Mouse (Mus musculus) G1E (cell line): ENCODE measurements around the gene BC048562. TPM values are rescaled to one million over a fixed set of nuclear protein-coding genes. Genes with fewer than 3 reads are reported as not detected.

Experiments
- ATAC-seq: 2 replicates; pipeline ENCODE4 v1.8.0; 2016; ENCODE audit warnings: mild to moderate bottlenecking; ENCODE audit not compliant: insufficient number of reproducible peaks, poor library complexity, low FRiP score, severe bottlenecking; ENCODE audit errors: extremely low read depth
- DNase-seq: peaks from one replicate; pipeline ENCODE4 v3.0.0; 2012; ENCODE audit warnings: low spot score
- H3K27me3 ChIP-seq: 2 replicates; pipeline ENCODE4 v1.6.1; 2012; ENCODE audit warnings: mild to moderate bottlenecking, low read length, inconsistent platforms; ENCODE audit not compliant: insufficient read depth
- H3K36me3 ChIP-seq: replicated peaks from 2 replicates; pipeline ENCODE3; 2012; ENCODE audit warnings: mild to moderate bottlenecking, inconsistent platforms
- H3K4me1 ChIP-seq: 2 replicates; pipeline ENCODE4 v1.6.1; 2012; ENCODE audit warnings: low read depth, low read length, inconsistent platforms, mixed read lengths; ENCODE audit not compliant: insufficient read depth
- H3K4me3 ChIP-seq: 2 replicates; pipeline ENCODE4 v1.5.1; 2012; ENCODE audit warnings: low read depth, mild to moderate bottlenecking, inconsistent platforms, low read length, moderate library complexity, mixed read lengths
- H3K9me3 ChIP-seq: replicated peaks from 2 replicates; pipeline ENCODE4 v1.6.1; 2012; ENCODE audit warnings: inconsistent platforms
- CTCF ChIP-seq: IDR thresholded peaks from 2 replicates; pipeline ENCODE4 v1.5.1; 2012; ENCODE audit warnings: low read depth, low read length, inconsistent platforms, mixed read lengths
- GATA1 ChIP-seq: IDR thresholded peaks from 2 replicates; pipeline ENCODE4 v1.6.1; 2012; ENCODE audit warnings: borderline replicate concordance, low read length, inconsistent platforms, mixed read lengths
- GATA2 ChIP-seq: IDR thresholded peaks from 2 replicates; pipeline ENCODE4 v1.6.1; 2012; ENCODE audit warnings: low read depth, low read length, inconsistent platforms, borderline replicate concordance
- POLR2AphosphoS5 ChIP-seq: IDR thresholded peaks from 2 replicates; pipeline ENCODE4 v1.6.1; 2012; ENCODE audit warnings: low read depth, low read length, inconsistent platforms; ENCODE audit not compliant: insufficient replicate concordance
- TAL1 ChIP-seq: conservative IDR thresholded peaks from 2 replicates; pipeline ENCODE4 v1.6.1; 2012; ENCODE audit warnings: low read depth, low read length, inconsistent platforms, mixed read lengths
- polyA plus RNA-seq: library from polyadenylated mRNA; stranded (reverse); fragments of >175 nt; gene quantifications from 2 replicates; pipeline ENCODE4 v1.2.3, GENCODE M21; 2012
- total RNA-seq, 2 experiments: library from RNA; stranded (forward) in 1 of 2; stranded (reverse) in 1 of 2; fragments of 200-1000 nt in 1 of 2; fragments of >200 nt in 1 of 2; fragmentation: Nextera tagmentation in 1 of 2; gene quantifications; 2 replicates each; pipeline ENCODE4 v1.2.3; 2014 to 2017

BC048562 gene
- not detected in 2 replicates for total RNA-seq (2014; fragmentation: Nextera tagmentation)
- 0.22 TPM in 1 of 2 replicates, not detected in the other for total RNA-seq (2017)
- 0.08 TPM in 1 of 2 replicates, not detected in the other for polyA plus RNA-seq

GRCm38 (mm10) chr9:108436182-108436581 lies at the start of gene BC048562:
BC048562 (plus strand) TSS chr9:108436482.
- TF ChIP-seq TAL1, result no peak
- no peak for TF ChIP-seq CTCF
- no peak for TF ChIP-seq GATA1
- TF ChIP-seq GATA2, result no peak
- no peak for TF ChIP-seq POLR2AphosphoS5
- Histone ChIP-seq H3K9me3 (no peaks in the 10 kb centered on the region), H3K36me3 (no peaks in the 10 kb centered on the region), H3K4me1 (peaks cover 2% of the 10 kb centered on the region), H3K27me3 (peaks cover 14% of the 10 kb centered on the region), H3K4me3 (no peak within 1 kb of the TSS)
- ATAC-seq (no peak), DNase-seq (no peak)

- no peak for TF ChIP-seq TAL1
- no peak for TF ChIP-seq GATA2
- no peak for TF ChIP-seq CTCF
- TF ChIP-seq POLR2AphosphoS5, result no peak
- no peak for TF ChIP-seq GATA1
- H3K4me3 ChIP-seq, result no peak overlapping the region
- no peaks in the 10 kb centered on the region for H3K4me1 ChIP-seq
- DNase-seq (no peak), ATAC-seq (no peak)
- no peaks in the 10 kb centered on the region for H3K27me3 ChIP-seq
- H3K36me3 ChIP-seq, result peaks cover 95% of the 10 kb centered on the region
- no peaks in the 10 kb centered on the region for H3K9me3 ChIP-seq
These were observed 49.5 kb upstream of the BC048562 start for GRCm38 (mm10) chr9:108386816-108387215.

DNA sequence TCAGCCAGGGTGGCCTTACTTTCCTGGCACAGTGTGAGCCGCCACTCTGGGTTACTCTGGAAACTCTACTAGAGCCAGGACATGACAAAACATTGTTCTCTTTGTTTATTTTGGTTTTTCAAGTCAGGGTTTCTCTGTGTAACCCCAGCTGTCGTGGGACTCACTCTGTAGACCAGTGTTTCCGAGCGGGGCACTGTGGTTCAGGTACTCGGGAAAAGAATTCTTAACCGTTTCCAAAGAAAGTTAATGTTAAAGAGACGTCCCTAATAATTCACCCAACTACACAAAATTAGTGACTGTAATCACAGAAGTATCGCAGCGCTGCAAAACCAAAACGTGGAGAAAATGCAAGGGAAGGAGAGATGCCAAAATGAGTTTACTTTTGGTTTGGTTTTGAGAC lies 47.7 kb upstream of the BC048562 start:
- no peaks in the 10 kb centered on the region for H3K9me3 ChIP-seq
- TF ChIP-seq TAL1 (no peak), GATA2 (no peak), GATA1 (no peak), POLR2AphosphoS5 (no peak), CTCF (no peak)
- H3K4me1 ChIP-seq, result no peaks in the 10 kb centered on the region; the same call in 1 of the 2 replicates
- H3K36me3 ChIP-seq, result peaks cover 96% of the 10 kb centered on the region
- H3K4me3 ChIP-seq, result no peak overlapping the region
- no peak for DNase-seq
- H3K27me3 ChIP-seq, result no peaks in the 10 kb centered on the region
- ATAC-seq, result no peak

DNA sequence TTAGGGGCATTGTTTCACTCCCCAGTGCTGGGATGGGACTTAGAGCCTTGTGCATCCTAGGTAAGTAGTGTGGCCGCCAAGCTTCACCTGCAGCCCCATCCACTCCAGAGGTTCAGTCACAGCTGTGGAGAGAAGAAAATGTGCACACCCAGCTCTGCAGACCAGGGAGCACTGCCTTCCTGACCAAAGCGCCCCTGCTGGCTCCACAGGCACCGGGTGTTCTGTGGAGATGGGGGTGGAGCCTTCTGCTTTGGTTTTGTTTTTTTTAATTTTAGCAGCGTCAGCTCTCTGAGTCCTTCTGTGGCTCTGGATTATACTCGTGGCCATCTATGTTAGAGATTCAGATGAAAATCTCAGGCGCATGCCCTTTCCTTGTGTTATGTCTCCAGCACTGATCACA lies 47.1 kb upstream of the BC048562 start:
- no peaks in the 10 kb centered on the region for H3K9me3 ChIP-seq
- no peak for DNase-seq

DNA sequence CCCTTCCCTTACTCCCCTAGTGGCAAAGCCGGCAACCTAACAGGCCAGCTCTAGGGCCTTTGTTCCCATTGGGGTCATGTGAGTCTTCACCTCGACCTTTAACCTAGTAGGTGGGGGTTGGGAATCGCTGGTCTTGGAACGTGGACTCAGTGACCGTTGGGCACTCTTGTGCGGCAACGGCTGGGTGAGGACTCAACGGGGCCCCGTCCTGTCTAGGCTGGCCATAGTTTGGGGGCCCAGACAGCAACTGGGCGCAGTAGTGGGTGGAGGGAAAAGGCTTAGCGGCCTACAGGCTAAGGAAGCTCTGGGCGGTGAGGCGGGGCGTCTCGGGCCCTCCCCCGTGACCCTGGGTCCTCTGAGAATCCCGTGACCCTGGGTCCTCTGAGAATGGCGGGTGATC lies 43.6 kb upstream of the BC048562 start, which contains the start of gene 1700102P08Rik:
1700102P08Rik (plus strand) TSS at position 130 of the 400 bp plus-strand sequence.
- TF ChIP-seq GATA2 (no peak), POLR2AphosphoS5 (no peak)
- peaks cover 4% of the 10 kb centered on the region for H3K4me1 ChIP-seq
- no peaks in the 10 kb centered on the region for H3K9me3 ChIP-seq
- no peak for ATAC-seq
- no peaks in the 10 kb centered on the region for H3K27me3 ChIP-seq
- peaks cover 68% of the 10 kb centered on the region for H3K36me3 ChIP-seq
- H3K4me3 ChIP-seq, result no peak within 1 kb of the TSS
- DNase-seq, result no peak

More for the DNA sequence above, 47.1 kb upstream of the BC048562 start:
- TF ChIP-seq GATA1, result no peak
- TF ChIP-seq CTCF, result no peak
- no peak for TF ChIP-seq GATA2
- TF ChIP-seq POLR2AphosphoS5, result no peak
- no peak for TF ChIP-seq TAL1
- Histone ChIP-seq H3K27me3 (no peaks in the 10 kb centered on the region), H3K4me3 (no peak overlapping the region), H3K36me3 (peaks cover 96% of the 10 kb centered on the region), H3K4me1 (no peaks in the 10 kb centered on the region; the same call in 1 of the 2 replicates)
- ATAC-seq, result no peak

DNA sequence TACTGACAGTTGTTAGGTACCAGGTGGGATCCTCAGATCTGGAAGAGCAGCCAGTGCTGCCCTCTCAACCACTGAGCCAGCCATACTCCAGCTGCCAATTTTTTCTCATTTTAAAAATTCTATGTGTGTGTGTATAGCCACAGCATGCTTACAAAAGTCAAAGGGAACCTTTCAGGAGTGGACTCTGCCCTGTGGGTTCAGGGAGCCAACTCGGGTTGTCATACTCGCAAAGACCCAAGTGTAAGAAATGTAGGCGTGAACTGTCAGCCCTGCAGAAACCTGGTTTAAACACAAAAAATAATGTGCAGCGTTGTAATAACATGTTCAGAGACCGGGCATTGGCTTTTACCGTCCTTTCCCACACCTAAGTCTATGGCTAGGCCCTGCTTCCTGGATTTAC lies 42.1 kb upstream of the BC048562 start:
- Histone ChIP-seq H3K9me3 (no peaks in the 10 kb centered on the region), H3K36me3 (peaks cover 53% of the 10 kb centered on the region), H3K4me1 (peaks cover 4% of the 10 kb centered on the region), H3K4me3 (no peak overlapping the region), H3K27me3 (no peaks in the 10 kb centered on the region)
- TF ChIP-seq POLR2AphosphoS5 (no peak), GATA1 (no peak), CTCF (no peak), TAL1 (no peak), GATA2 (no peak)
- no peak for DNase-seq
- ATAC-seq, result no peak

DNA sequence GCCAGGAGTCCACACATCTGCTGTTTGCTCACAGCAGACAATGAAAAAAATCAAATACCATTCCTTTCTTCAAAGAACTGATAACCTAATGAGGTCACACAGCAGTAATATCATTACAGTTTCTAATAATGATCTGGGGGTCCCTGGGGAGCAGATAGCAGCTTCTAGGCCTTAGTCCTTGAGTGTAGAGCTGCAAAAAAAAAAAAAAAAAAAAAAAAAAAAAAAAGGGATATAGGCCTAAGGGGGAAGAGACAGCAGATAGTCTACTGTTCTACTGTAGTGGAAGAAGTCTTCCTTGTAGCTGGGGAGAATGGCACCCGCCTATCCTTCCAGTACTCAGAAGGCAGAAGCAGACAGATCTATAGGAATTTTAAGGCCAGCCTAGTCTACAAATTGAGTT lies 40.9 kb upstream of the BC048562 start:
- DNase-seq, result no peak
- Histone ChIP-seq H3K36me3 (peaks cover 42% of the 10 kb centered on the region), H3K4me1 (peaks cover 4% of the 10 kb centered on the region), H3K4me3 (no peak overlapping the region), H3K27me3 (no peaks in the 10 kb centered on the region), H3K9me3 (no peaks in the 10 kb centered on the region)
- no peak for ATAC-seq
- TF ChIP-seq POLR2AphosphoS5, result no peak
- no peak for TF ChIP-seq TAL1
- no peak for TF ChIP-seq GATA1
- no peak for TF ChIP-seq GATA2
- TF ChIP-seq CTCF, result no peak
